Mouse (Mus musculus): ENCODE results near the gene Cacna1c.

The Cacna1c gene

DNA sequence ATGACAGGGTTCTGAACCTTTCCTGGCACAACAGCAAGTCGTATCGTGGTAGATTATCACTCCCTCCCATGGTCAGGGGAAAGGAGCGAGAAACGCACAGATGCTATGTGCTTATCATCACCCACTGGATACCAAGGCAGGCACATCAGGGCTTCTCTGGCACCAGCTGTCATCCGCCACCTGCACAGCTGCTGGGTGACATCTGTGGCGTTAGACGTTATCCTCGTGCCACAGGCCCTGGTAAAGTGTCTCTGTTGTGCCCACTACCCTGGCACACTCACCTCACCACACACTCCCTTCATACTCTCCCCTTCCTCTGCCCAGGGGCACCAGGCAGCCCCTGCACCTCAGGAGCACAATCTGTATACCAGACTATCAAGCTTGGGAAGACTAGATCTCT is 137.8 kb downstream of the Cacna1c start:
- no peak for DNase-seq (ENCODE audit: extremely low read depth, low read depth)

DNA sequence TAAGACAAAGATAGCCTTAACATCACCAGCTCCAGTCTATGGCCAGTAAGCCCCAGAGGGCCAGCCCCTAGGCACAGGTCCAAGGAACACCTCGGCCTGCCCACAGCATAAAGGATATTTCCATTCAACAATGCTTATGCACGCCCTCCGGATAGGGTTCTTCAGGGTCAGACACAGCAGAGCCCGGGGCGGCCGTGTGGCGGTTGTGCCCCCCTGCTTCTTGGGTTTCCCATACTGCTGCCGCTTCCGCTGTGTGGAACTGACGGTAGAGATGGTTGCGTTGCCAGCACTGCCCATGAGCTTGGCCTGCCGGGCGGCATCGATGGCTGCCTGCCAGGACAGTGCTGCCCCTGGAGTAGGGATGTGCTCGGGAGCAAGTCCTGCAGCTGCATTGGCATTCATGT is 139.1 kb downstream of the Cacna1c start:
- DNase-seq (ENCODE audit: extremely low read depth, low read depth) = no peak

DNA sequence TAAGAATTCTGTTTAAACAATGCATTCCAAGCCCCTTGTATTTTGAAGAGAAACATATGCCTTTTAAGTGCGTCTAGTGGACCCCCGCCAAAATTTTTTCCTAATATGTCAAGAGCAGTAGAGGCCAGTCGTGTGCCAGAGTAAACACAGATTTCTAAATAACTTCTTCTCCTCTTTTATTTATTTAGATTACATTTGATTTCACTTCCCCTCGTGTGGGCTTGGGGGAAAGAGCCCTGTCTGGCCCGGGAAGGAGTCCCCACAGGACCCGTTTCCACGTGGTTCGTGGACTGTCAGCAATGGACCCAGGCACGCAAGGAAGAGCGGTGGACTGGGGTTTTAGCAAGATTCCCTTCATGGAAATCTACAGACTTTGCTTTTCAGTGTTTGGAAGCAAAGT is 143.4 kb downstream of the Cacna1c start:
- DNase-seq (ENCODE audit: extremely low read depth, low read depth) = no peak

DNA sequence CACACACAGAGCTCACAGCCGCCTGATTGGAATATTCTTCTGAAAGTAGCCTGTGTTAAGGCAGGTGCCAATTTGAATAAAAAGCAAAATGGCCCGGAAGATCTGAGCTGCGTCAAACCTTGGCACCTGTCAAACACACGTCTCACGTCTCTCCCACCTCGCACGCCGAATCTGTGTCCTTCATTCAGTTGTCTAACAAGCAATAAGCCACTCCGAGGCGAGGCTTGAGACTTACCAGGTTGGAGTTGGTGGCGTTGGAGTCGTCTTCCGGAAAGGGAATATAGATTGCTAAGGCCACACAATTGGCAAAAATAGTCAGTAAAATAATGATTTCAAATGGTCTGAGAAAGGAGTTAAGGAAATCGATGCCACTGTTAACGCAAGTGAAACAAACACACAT is 143.9 kb downstream of the Cacna1c start:
- DNase-seq (ENCODE audit: extremely low read depth, low read depth) = no peak

DNA sequence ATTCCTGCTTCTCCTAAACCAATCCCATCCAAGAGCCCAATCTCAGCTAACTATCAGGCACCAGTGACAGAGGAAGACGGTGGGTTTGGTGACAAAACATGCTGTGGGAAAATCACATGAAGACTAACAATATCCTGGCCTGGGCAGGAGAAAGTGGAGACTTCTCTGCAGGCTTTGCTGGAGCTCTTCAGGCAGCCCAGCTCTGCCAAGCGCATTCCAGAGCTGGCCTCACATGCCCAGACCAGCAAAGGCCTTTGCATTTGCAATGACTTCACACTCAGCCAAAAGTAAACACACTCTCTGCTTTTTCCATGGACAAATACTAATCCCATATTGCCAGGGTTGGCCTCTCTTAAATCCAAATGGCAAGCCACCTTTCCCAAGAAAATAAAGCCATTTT is 144.5 kb downstream of the Cacna1c start:
- no peak for DNase-seq (ENCODE audit: extremely low read depth, low read depth)

DNA sequence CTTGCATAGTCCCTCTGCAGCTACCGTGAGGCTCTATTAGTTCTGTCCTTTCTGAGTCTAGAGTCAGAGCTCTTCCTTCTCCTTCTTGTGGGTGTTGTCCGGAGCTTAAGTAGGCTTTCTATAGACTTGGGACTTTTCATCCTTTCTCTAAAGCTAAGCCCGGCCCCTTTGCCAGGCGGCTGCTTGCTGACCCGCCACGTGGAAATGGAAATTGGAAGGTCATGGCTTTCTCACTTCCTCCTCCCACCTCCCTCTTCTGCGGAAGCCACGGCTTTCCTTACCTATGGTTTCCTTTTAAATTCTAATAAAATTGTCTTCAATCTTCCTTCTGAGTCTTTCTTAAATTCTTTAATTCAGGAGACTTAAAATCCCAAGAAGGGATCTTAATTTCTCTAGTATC is 148.9 kb downstream of the Cacna1c start:
- DNase-seq (ENCODE audit: extremely low read depth, low read depth) = no peak

DNA sequence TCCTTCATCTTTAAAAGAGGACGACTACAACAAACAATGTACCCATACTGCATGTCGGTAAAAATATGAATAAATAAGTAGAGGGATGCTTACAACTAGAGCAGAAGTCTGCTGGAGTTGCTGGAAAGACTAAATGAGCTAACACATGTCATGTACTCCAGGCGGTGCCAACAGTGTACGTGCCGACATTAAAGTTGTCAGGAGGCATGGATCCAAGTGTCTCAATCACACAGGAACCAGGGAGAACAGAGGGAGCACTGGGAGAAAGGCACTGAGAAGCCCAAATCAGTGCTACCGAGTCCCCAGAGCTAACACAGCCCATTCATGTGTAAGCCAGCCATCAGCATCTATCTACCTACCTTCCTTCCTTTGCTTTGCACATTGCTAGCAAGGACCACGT is 150.7 kb downstream of the Cacna1c start:
- no peak for DNase-seq (ENCODE audit: extremely low read depth, low read depth)

DNA sequence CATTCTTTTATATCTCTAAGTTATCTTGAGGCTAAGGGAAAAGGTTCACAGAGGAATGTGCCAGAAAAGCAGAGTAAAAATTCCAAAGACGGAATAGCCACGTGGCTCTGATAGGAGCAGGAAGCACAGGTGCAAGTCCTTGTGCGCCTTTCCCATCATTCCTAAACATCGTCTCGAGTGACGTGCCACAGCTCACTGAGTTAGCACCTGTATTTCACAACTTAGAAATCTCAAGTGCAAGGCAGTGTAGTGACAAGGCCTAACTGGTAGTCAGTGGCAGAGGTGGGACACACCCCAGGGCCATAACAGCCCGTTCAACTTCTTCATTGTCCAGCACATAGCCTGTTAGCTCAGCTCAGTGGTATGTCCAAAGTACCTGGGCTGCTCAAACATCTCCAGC is 152.1 kb downstream of the Cacna1c start:
- no peak for DNase-seq (ENCODE audit: extremely low read depth, low read depth)

DNA sequence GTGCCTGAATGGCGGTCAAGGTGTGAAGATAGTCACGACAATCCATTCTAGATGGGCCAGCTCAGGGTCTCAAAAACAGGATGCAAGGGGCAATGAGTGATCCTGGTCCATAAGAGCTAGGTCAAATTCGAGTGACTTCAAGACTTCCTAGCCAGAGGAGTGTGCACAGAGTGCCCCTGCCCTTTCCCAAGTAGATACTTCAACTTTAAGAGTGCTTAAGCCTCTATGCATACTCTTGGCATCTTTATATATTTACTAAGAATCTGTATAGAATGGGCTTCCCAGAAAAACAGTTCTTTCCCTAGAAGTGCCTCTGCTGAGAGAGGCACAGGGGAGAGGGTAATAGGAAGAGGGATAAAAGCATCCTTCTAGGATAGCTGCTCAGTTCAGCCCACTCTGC is 153.4 kb downstream of the Cacna1c start:
- no peak for DNase-seq (ENCODE audit: extremely low read depth, low read depth)

DNA sequence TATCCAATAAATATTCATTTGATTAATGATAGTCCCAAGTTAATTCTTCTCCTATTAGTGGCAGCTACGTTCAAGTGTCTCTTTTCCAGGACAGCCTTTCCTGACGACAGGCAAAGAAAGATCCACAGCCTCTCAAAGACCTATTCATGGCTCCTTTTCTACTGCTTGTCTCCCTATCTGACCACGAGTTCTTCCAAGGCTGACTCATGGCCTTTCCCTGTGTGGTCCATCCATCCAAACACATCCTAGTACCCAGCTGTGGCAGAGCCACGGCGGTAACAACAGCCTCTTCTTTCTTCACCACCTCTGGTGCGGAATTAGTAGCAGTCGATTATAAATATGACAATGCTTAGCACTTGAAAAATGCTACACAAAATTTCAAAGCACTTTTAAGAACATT is 155.3 kb downstream of the Cacna1c start:
- DNase-seq (ENCODE audit: extremely low read depth, low read depth) = no peak

DNA sequence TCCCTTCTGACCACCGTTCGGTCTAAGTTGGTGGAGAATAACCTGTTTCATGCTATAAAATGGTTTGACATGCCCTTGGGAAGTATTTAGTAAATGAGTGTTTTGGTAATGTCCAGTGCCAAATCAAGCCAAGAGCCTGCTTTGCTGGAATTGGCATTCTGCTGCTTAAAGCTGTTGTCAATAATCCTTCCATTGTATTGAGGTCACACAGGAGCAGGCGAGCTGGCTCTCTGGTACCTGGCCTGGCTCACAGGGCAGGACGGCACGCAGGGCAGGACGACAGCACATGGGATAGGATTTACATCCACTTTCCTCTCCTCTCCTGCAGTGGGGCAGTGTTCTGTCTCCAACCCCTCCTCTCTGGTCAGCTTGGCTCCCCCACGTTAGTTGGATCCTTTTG is 156.4 kb downstream of the Cacna1c start:
- no peak for DNase-seq (ENCODE audit: extremely low read depth, low read depth)

DNA sequence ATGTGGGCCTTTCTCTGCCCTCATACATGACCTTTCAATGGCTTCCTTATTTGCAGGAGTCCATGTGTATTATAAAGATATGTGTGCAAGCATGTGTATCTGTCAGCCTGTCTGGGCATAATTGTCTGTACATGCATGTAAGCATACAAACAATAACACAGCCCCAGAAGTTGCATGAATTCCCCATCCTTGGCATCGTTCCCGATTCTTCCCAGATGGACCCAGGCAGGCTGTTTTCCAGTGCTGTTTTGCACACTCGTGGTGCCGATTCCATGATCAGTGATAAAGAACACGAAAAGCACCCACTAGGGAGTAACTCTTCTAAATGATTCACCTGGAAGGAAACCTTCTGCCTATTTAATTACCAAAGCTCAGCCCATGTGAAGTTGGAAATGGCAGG is 156.9 kb downstream of the Cacna1c start:
- no peak for DNase-seq (ENCODE audit: extremely low read depth, low read depth)

DNA sequence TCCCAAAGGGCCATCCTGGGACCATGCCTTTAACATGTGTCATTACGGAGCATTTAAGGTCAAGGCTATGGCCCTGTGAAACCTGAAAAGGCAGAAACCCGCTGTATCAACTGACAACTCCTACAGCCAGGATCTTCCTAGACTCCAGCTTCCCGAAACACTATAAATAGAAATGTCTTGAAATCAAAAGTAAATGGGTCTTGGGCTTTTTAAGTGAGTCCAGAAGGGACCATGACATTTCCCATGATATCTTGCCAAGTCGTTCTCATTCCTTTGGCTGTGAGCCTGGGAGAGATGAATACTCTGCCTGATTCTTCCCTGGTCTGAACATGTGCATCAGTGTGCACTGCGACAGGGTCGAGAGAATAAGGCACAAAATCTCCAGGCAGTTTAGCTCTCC is 158.4 kb downstream of the Cacna1c start:
- no peak for DNase-seq (ENCODE audit: extremely low read depth, low read depth)

DNA sequence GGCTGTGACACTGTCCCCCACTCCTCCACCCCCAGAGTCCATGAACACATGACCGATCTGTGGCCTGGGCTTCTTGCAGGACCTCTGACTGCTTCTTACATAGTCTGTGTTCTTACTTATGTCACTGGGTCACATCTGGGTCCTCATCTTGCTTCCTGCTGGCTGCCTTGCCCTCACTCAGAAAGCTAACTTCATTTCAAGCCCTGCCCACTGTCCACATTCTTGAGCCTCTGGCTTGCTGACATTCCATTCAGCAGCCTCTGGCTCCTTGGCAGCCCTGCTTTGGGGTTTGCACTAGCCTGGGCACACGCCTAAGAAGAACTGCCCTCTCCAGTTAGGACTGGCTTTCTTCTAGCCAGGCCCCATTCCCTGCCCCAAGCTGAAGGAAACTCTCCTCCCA is 159.2 kb downstream of the Cacna1c start:
- DNase-seq (ENCODE audit: extremely low read depth, low read depth) = no peak

DNA sequence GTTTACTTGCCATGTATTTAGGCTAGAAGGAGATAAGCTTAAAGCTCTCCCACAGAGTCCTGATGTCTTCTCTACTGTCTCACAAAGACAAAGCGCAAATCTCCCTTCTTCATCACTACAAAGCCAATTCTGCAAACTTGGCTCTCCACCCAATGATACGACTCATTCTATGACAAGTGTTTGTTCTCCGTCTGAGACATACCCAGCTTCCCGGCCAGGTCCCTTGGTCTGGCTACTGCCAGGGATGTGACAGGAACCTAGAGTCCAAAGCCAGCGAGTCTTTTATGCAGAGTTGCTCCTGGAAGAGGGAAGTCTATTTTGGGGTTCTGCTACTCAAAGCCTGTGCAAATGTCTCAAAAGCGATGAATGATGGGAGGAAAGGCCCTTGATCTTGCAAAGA is 160.9 kb downstream of the Cacna1c start:
- DNase-seq (ENCODE audit: extremely low read depth, low read depth) = no peak

DNA sequence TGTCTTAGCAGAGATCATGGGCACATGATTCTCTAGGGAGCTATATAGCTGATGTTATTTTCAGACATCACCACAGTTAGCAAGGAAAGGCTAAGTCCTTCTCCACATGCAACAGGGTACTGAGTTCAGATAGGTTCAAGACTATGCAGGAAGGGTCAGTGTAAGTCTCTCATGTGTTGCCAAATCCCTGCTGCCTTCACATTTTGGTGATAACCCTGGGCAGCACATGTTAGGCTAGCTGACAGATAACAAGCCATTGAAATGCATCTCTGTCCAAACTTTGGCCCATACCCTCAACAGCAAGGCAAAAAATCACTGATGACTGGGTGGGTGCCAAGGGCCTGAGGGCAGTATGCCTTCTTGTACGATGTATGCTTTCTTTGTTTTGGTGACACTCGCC is 161.3 kb downstream of the Cacna1c start:
- DNase-seq (ENCODE audit: extremely low read depth, low read depth) = no peak

DNA sequence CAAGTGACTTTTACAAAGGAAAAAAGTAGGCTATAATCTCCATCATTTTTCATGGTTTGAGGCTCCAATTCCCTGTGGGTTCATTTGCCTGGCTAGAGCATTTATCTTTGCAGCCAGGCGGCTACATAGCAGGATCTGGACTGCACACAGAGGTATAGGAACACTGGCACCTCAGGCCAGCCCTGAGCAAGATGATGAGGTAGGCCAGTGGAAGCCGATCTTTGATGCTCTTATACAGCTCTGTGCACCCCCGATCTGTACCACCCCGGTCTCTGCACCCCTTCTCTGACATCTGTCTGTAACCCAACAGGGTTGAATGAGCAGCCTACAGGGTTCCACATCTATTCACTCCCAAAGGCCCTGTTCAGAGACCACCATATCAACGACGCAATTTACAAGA is 168.3 kb downstream of the Cacna1c start:
- DNase-seq (ENCODE audit: extremely low read depth, low read depth) = no peak

DNA sequence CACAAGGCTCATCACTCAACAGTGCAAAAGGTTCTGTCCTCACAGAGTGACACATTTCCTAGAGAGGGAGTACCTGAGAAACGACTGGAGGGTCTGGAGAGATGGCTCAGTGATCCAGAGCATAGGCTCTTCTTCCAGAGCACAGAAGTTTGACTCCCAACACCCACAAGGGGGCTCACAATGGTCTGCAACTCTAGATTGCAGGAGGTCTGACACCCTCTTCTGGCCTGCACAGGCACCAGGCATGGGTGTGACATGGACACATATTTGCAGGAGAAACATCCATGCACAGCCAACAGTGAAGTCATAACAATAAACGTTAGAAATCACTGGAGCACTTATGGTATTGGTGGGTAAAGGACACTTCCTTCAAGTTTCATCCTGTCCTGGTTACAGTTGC is 173.4 kb downstream of the Cacna1c start:
- DNase-seq (ENCODE audit: extremely low read depth, low read depth) = no peak

DNA sequence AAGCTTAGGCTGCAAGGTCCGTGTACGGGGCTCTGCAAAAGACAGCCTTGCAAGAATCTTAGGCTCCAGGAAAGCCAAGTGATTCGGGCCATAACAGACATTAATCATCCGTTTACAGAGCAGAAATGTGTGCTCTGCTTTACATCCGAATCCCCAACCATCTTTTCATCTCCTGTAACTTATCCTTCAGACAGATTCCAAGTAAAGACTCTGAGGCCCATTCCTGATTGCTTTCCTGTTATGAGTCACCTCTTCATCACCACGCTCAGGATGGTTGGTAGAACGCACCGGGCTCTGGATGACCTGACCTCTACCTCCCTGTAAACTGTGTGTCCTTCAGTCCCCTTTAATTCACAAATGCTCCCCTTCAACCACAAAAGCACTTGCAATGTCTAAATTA is 175.0 kb downstream of the Cacna1c start:
- DNase-seq (ENCODE audit: extremely low read depth, low read depth) = no peak

DNA sequence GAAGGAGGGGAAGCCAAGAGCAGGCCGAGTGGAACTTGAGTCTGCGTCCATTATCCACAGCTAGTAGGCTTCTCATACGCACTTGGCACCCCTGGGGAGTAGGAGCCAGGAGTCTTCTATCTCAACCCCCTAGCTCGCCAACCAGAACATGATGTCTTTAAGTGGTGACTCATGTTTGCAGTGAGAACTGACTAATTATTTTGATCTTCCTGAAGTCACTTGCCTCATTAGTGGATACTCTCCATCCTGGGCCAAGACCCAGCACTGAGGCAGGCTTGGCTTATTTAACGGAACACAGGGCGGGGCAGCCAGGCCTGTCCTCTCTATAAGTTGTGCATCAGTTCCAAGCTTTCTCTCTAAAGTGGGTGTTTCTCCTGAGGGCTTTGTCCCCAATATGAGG is 177.3 kb downstream of the Cacna1c start:
- no peak for DNase-seq (ENCODE audit: extremely low read depth, low read depth)

DNA sequence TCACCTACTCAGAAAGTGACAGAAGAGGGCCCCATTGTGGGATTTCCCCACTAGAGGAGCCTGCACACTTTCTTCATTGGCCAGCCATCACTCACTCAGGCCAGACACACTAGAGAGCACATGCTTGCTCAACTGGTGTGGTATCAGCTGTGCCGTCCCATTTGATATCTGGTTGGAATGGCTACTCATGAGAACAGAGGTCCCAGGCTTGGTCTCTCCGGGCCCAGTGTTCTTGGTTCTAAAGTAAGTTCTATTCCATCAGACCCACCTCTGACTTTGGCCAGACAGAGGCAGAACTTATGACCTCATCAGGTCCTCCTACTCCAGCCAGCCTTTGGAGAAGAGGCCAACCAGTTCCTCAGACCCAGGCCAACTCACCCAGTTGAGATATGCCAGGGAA is 178.0 kb downstream of the Cacna1c start:
- no peak for DNase-seq (ENCODE audit: extremely low read depth, low read depth)

DNA sequence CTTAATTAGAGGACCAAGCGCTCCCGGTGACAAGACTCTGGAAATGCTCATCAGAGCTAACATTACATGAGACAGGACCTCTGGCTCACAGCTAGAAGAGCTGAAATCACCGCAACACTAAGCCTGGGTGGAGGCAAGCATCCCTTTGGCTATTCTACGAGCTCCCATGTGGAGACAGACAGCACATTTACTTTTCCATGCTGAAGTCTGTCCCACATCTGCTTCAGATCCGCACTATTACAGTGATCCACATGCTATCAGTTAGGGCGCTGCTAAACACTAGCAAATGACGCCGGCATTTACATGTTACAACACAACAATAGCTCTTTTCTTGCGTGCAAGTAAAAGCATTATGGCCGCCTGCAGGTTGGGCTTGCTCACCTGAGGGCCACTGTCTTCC is 178.7 kb downstream of the Cacna1c start:
- DNase-seq (ENCODE audit: extremely low read depth, low read depth) = no peak

DNA sequence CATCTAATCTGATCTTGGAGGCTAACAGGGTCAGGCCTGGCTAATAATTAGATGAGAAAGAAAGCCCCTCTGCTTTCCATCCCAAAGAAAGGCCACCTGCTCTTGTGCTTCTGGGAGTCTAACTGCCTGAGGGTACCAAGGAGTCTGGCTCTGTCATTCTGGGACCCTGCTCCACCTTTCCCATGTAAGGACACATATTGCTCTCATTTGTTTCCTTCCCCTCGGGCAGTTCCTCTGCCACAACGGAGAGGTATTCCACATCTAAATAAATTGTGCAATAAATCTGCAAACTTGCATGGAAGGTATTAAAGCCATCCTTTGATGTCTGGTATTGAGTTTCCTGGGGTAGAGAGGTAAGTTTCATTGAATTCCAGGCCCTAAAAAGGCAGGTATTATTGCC is 180.9 kb downstream of the Cacna1c start:
- no peak for DNase-seq (ENCODE audit: extremely low read depth, low read depth)
